Mouse (Mus musculus): ENCODE results near the gene 1700125H20Rik.

GRCm38 (mm10) chr11:85183284-85183779 lies 13.1 kb downstream of the 1700125H20Rik start:
- TF ChIP-seq GATA1 (IDR thresholded peaks at IDR 0.05; ENCODE audit: borderline replicate concordance, low read length): no peak
- no peak for TF ChIP-seq FLI1 (IDR thresholded peaks at IDR 0.05; ENCODE audit: low read length)

All from megakaryocyte, embryonic 14.5 days (primary cell).